Comparison of ENCODE assay signal across 21 mouse cellular contexts in genomic region chr8:120243222-120243621, GRCm38 (mm10). TPM values are rescaled to one million over a fixed set of nuclear protein-coding genes. Genes with fewer than 3 reads are reported as not detected.
DNase-seq lines count a peak whose midpoint lies in the region; ATAC-seq and TF ChIP-seq lines count a peak whose summit lies in the region.
"Had no signal": no experiment of that assay in that cellular context is flagged by ENCODE, and none has a peak within 500 bp of the region (broad histone marks: within the 10 kb centered on the region; RNA-seq: fewer than 3 reads in every experiment).

No protein-coding gene starts in this region.

- no peak for TF ChIP-seq CTCF in kidney, adult 2 months (conservative IDR thresholded peaks at IDR 0.05; ENCODE audit: insufficient read depth, insufficient read length, low read depth, low read length)
- TF ChIP-seq CTCF in lung, embryonic 14.5 days (IDR thresholded peaks at IDR 0.05; ENCODE audit: low read depth), result no peak
- TF ChIP-seq CTCF in lung, adult 2 months (IDR thresholded peaks at IDR 0.05; ENCODE audit: insufficient read depth, low read length), result no peak
- TF ChIP-seq CTCF in intestine, postnatal 0 days (IDR thresholded peaks at IDR 0.05; ENCODE audit: low read depth), result no peak

- no peak overlapping the region for H3K4me2 ChIP-seq in lung, embryonic 14.5 days
- H3K4me2 ChIP-seq in intestine, postnatal 0 days (replicated peaks; ENCODE audit: low read depth), result no peak overlapping the region
- H3K4me2 ChIP-seq: embryonic facial prominence, embryonic 12.5 days; hindbrain, embryonic 13.5 days; liver, embryonic 15.5 days; midbrain, embryonic 13.5 days; neural tube, embryonic 12.5 days had no signal

- TF ChIP-seq POLR2A in kidney, adult 2 months (IDR thresholded peaks at IDR 0.05; ENCODE audit: low read depth, low read length), result no peak
- no peak for TF ChIP-seq POLR2A in lung, adult 2 months (IDR thresholded peaks at IDR 0.05; ENCODE audit: borderline replicate concordance, extremely low read depth, low read depth, low read length)

- 79% methylated on average over 4 of the region's 4 CpGs for WGBS in kidney, adult 2 months
- WGBS in lung, embryonic 14.5 days, result 71% methylated on average over 4 of the region's 4 CpGs
- WGBS in lung, adult 2 months, result 60% methylated on average over 4 of the region's 4 CpGs
- 69% methylated on average over 4 of the region's 4 CpGs for WGBS in intestine, postnatal 0 days

- no peak overlapping the region for H3K27ac ChIP-seq in kidney, adult 2 months (ENCODE audit: insufficient read depth, low read depth, low read length)
- no peak overlapping the region for H3K27ac ChIP-seq in lung, embryonic 14.5 days (ENCODE audit: low read depth)
- H3K27ac ChIP-seq in intestine, postnatal 0 days (ENCODE audit: low read depth, low read length), result peak overlapping the region; percentile 4; the same call in 1 of the 2 replicates
- H3K27ac ChIP-seq: embryonic facial prominence, embryonic 12.5 days; hindbrain, embryonic 13.5 days; liver, embryonic 15.5 days; midbrain, embryonic 13.5 days; neural tube, embryonic 12.5 days; stomach, postnatal 0 days had no signal

- H3K4me3 ChIP-seq in kidney, adult 2 months (ENCODE audit: insufficient read depth, low read depth, low read length), result no peak overlapping the region
- no peak overlapping the region for H3K4me3 ChIP-seq in lung, embryonic 14.5 days (ENCODE audit: low read depth, low read length)
- H3K4me3 ChIP-seq in lung, adult 2 months (replicated peaks; ENCODE audit: extremely low read depth, low read depth, low read length), result no peak overlapping the region
- no peak overlapping the region for H3K4me3 ChIP-seq in intestine, postnatal 0 days (ENCODE audit: low read depth, low read length)
- H3K4me3 ChIP-seq: embryonic facial prominence, embryonic 12.5 days; hindbrain, embryonic 13.5 days; liver, embryonic 15.5 days; megakaryocyte, embryonic 14.5 days; midbrain, embryonic 13.5 days; neural tube, embryonic 12.5 days had no signal

- no peaks in the 10 kb centered on the region for H3K9me3 ChIP-seq in lung, embryonic 14.5 days (ENCODE audit: low read depth, low read length)
- no peaks in the 10 kb centered on the region for H3K9me3 ChIP-seq in intestine, postnatal 0 days (ENCODE audit: control insufficient read depth)
- H3K9me3 ChIP-seq: embryonic facial prominence, embryonic 12.5 days; hindbrain, embryonic 13.5 days; liver, embryonic 15.5 days; midbrain, embryonic 13.5 days; neural tube, embryonic 12.5 days had no signal

- H3K4me1 ChIP-seq in kidney, adult 2 months (ENCODE audit: control insufficient read depth, insufficient read depth, low read length), result no peaks in the 10 kb centered on the region
- H3K4me1 ChIP-seq in lung, embryonic 14.5 days (ENCODE audit: insufficient read depth), result peaks cover 5% of the 10 kb centered on the region; the same call in 1 of the 2 replicates
- no peaks in the 10 kb centered on the region for H3K4me1 ChIP-seq in lung, adult 2 months (ENCODE audit: control insufficient read depth, insufficient read depth, low read length)
- H3K4me1 ChIP-seq in intestine, postnatal 0 days (replicated peaks; ENCODE audit: control insufficient read depth, insufficient read depth, low read length), result no peaks in the 10 kb centered on the region
- H3K4me1 ChIP-seq: embryonic facial prominence, embryonic 12.5 days; hindbrain, embryonic 13.5 days; megakaryocyte, embryonic 14.5 days; midbrain, embryonic 13.5 days; neural tube, embryonic 12.5 days had no signal

- no peaks in the 10 kb centered on the region for H3K27me3 ChIP-seq in kidney, adult 2 months (replicated peaks; ENCODE audit: control insufficient read depth, insufficient read depth, low read length)
- H3K27me3 ChIP-seq in lung, embryonic 14.5 days (ENCODE audit: insufficient read depth, low read length), result no peaks in the 10 kb centered on the region
- no peaks in the 10 kb centered on the region for H3K27me3 ChIP-seq in intestine, postnatal 0 days (replicated peaks; ENCODE audit: control insufficient read depth, insufficient read depth, low read length)
- H3K27me3 ChIP-seq: embryonic facial prominence, embryonic 12.5 days; hindbrain, embryonic 13.5 days; liver, embryonic 15.5 days; midbrain, embryonic 13.5 days; neural tube, embryonic 12.5 days had no signal

- ATAC-seq in lung, embryonic 14.5 days (ENCODE audit: insufficient read depth), result no peak
- no peak for ATAC-seq in intestine, postnatal 0 days
- no peak for ATAC-seq in monocyte, adult 5-6 weeks (replicated peaks; ENCODE audit: insufficient number of reproducible peaks, low FRiP score, low TSS enrichment, poor library complexity, severe bottlenecking)
- ATAC-seq: forebrain, postnatal 0 days; midbrain, embryonic 13.5 days had no signal

- DNase-seq in kidney, adult 2 months, result peak; percentile 53
- no peak for DNase-seq in kidney, adult 11 months
- peak; percentile 72 for DNase-seq in lung, embryonic 14.5 days
- no peak for DNase-seq in lung, adult 2 months
- DNase-seq in NIH3T3 (ENCODE audit: low read depth), result peak; percentile 59
- DNase-seq: cerebellum, adult 18-20 months; cerebellum, postnatal 14 days; forebrain, postnatal 0 days; gastrocnemius, postnatal 25 days; heart, postnatal 36 days; left cerebral cortex, postnatal 4 days; right cerebral cortex, postnatal 14 days had no signal

- no peak overlapping the region for H3K9ac ChIP-seq in lung, embryonic 14.5 days
- H3K9ac ChIP-seq in intestine, postnatal 0 days (ENCODE audit: low read depth, low read length), result no peak overlapping the region
- H3K9ac ChIP-seq: embryonic facial prominence, embryonic 12.5 days; forebrain, postnatal 0 days; hindbrain, embryonic 13.5 days; liver, embryonic 15.5 days; midbrain, embryonic 13.5 days; neural tube, embryonic 12.5 days had no signal

- H3K36me3 ChIP-seq in kidney, adult 2 months (ENCODE audit: control insufficient read depth, insufficient read depth, low read length), result no peaks in the 10 kb centered on the region
- peaks cover 13% of the 10 kb centered on the region; the same call in 1 of the 2 replicates for H3K36me3 ChIP-seq in lung, embryonic 14.5 days (ENCODE audit: insufficient read depth)
- no peaks in the 10 kb centered on the region; the same call in 1 of the 2 replicates for H3K36me3 ChIP-seq in intestine, postnatal 0 days (ENCODE audit: control insufficient read depth, insufficient read depth)
- H3K36me3 ChIP-seq: hindbrain, embryonic 13.5 days; liver, embryonic 15.5 days; midbrain, embryonic 13.5 days had no signal

RNA-seq across cellular contexts. Expression of gene Gse1, which starts 15.0 kb away (rescaled TPM):
- 14.8 and 15.6 TPM in 2 replicates for polyA plus RNA-seq in kidney, adult 2 months (2012; rRNA removed)
- 12.7 and 14.3 TPM in 2 replicates for polyA plus RNA-seq in lung, embryonic 14.5 days (2014; fragmentation: Nextera tagmentation; extraction: Ambion mirVana)
- 35.6 and 39.6 TPM in 2 replicates for polyA plus RNA-seq in lung, adult 2 months (2012; rRNA removed)
- polyA plus RNA-seq in intestine, postnatal 0 days (2015; fragmentation: Nextera tagmentation; extraction: Ambion mirVana), result 6.4 and 7.8 TPM in 2 replicates
- total RNA-seq in monocyte, adult 5-6 weeks (2017), result 9.9 to 23.3 TPM (median 10.5 TPM) in 3 replicates

Comparison
In these comparisons a context has a peak if more than half of its experiments do, and no peak if none do; other contexts are left out.
1. DNase-seq: peak in kidney, adult 2 months (single experiment), lung, embryonic 14.5 days (single experiment) and NIH3T3 (single experiment); none in kidney, adult 11 months (single experiment) and lung, adult 2 months (single experiment).